Mouse (Mus musculus) right cerebral cortex, adult 18-20 months (tissue): ENCODE data around the gene Cyp2c54.
"Not testable (repeated sequence)": the region's sequence is repeated elsewhere in the genome, so short reads cannot be mapped to it uniquely, and the experiment has no call there.

ENCODE experiments used
- DNase-seq: peaks from one replicate; pipeline ENCODE4 v3.0.0; 2022; ENCODE audit warnings: mixed read lengths

Cyp2c54 gene

DNA sequence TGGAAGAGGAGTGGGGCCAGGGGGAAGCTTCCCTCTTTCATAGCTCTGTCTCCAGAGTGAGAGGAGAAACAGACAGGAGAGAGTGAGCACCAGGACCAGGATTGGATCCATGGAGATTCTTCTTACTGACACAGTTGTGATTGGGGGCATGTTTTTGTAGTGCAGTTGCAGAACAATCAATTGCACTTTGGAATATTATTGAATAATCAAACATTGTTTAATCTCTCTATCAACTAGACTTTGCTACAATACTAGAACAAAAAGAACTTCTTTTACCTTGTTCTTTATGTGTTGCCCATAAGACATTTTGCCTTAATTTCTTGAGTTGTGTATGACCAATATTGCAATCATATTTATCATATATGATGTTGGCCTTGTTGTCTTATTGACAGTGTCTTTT, at the start of gene Cyp2c54:
Cyp2c54 (minus strand) TSS at position 127 of the 400 bp plus-strand sequence.
- DNase-seq = no peak

DNA sequence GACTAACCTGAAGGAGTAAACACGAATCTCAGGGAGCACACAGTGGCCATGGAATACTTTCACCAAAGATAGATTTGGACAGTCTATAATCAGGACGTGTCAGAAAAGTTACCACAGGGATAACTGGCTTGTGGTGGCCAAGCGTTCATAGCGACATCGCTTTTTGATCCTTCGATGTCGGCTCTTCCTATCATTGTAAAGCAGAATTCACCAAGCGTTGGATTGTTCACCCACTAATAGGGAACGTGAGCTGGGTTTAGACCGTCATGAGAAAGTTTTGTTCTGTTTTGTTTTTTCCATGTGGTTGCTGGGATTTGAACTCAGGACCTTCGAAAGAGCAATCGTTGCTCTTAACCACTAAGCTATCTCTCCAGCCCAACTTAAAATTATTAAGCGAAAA, 46.0 kb upstream of the Cyp2c54 start:
- not testable (repeated sequence) for DNase-seq

DNA sequence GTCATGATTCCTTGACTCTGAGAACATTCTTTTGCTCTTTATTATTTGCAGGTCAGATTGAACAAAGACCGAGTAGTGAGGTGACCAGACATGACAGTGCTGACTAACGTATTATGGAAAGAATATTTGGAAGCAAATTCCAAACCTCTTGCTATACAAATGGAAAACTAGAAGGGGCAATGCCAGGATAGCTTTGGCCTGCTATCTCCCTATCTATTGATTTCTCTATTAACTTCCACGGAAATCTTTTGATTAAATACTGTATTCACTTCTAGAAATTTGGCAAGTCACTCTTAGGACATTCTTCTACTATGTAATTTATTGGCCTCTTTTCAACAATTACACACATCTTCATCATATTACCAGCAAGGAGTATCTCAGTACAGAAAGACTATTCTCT, 17.5 kb upstream of the Cyp2c54 start:
- no peak for DNase-seq

DNA sequence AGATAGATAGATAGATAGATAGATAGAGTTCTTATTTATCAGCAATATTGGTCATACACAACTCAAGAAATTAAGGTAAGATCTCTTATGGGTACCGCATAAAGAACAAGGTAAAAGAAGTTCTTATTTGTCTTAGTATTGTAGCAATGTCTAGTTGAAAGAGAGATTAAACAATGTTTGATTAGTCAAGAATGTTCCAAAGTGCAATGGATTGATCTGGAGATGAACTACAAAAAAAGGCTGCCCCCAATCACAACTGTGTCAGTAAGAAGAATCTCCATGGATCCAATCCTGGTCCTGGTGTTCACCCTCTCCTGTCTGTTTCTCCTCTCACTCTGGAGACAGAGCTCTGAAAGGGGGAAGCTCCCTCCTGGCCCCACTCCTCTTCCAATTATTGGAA, 15.8 kb upstream of the Cyp2c54 start, which contains the start of gene Cyp2c50:
Cyp2c50 (plus strand) TSS at position 268 of the 400 bp plus-strand sequence.
- not testable (repeated sequence) for DNase-seq

DNA sequence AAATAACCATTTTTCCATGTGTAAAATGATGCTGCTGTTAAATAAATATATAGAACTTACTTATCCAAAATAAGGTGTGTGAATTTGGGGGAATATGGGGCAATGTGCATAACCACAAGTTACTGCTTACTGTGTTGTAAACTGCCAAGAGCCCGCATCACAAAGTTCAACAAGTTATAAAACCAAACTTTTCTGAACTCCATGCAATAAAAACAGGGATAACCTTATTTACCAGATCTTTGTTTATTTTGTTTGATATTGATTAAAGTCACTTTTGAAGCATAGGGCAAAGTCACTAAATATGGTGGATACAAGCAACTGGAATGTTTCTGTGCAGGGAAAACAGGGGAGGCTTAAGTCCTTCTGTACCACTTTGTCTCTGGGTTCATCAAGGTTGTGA, 14.8 kb upstream of the Cyp2c54 start:
- DNase-seq = no peak

DNA sequence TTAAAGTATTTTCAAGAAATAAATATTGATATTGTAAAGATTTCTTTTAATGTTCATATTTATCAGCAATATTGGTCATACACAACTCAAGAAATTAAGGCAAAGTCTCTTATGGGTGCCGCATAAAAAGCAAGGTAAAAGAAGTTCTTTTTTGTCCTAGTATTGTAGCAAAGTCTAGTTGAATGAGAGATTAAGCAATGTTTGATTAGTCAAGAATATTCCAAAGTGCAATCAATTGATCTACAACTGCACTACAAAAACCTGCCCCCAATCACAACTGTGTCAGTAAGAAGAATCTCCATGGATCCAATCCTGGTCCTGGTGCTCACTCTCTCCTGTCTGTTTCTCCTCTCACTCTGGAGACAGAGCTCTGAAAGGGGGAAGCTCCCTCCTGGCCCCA, 81.5 kb downstream of the Cyp2c54 start, which contains the start of gene Cyp2c37:
Cyp2c37 (plus strand) TSS at position 285 of the 400 bp plus-strand sequence.
- not testable (repeated sequence) for DNase-seq

DNA sequence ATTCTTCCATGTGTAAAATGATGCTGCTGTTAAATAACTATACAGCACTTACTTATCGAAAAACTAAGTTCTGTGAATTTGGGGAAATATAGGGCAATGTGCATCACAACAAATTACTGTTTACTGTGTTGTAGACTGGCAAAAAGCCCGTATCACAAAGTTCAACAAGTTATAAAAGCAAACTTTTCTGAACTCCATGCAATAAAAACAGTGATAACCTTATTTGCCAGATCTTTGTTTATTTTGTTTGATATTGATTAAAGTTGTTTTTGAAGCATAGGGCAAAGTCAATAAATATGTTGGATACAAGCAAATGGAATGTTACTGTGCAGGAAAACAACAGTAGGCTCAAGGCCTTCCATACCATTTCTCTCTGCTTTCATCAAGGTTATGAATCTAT, 84.2 kb downstream of the Cyp2c54 start:
- no peak for DNase-seq
